Mouse (Mus musculus) embryonic facial prominence, embryonic 14.5 days (tissue): ENCODE data around the gene Dhx37. TPM values are rescaled to one million over a fixed set of nuclear protein-coding genes. Genes with fewer than 3 reads are reported as not detected.

ENCODE experiments used
- ATAC-seq: fragments of 200-750 bp; cut with Nextera tagmentation; 2 replicates; pipeline ENCODE4 v1.8.0; 2017; ENCODE audit warnings: low read depth, moderate number of reproducible peaks, moderate TSS enrichment
- DNase-seq: peaks from one replicate; pipeline ENCODE4 v3.0.0-alpha.2; 2015; ENCODE audit warnings: low spot score
- H3K27ac ChIP-seq: fragments of 300-500 bp; sonication (generic); replicated peaks from 2 replicates; pipeline ENCODE4 v1.5.1; 2014; ENCODE audit warnings: low read depth, mild to moderate bottlenecking, low read length, moderate library complexity
- H3K27me3 ChIP-seq: fragments of 300-500 bp; sonication (generic); replicated peaks from 2 replicates; pipeline ENCODE4 v1.6.1; 2014; ENCODE audit warnings: low read length; ENCODE audit not compliant: control insufficient read depth, insufficient read depth
- H3K36me3 ChIP-seq: fragments of 300-500 bp; sonication (generic); 2 replicates; pipeline ENCODE4 v1.6.1; 2014; ENCODE audit warnings: low read length, mixed read lengths; ENCODE audit not compliant: control insufficient read depth, insufficient read depth
- H3K4me1 ChIP-seq: fragments of 300-500 bp; sonication (generic); 2 replicates; pipeline ENCODE4 v1.6.1; 2014; ENCODE audit warnings: antibody characterized with exemption, low read length; ENCODE audit not compliant: control insufficient read depth, insufficient read depth
- H3K4me2 ChIP-seq: fragments of 300-500 bp; sonication (generic); 2 replicates; pipeline ENCODE4 v1.6.1; 2014; ENCODE audit warnings: low read depth, mild to moderate bottlenecking, low read length, moderate library complexity, mixed read lengths
- H3K4me3 ChIP-seq: fragments of 300-500 bp; sonication (generic); 2 replicates; pipeline ENCODE4 v1.5.1; 2014; ENCODE audit warnings: low read depth, mild to moderate bottlenecking, low read length
- H3K9ac ChIP-seq: fragments of 300-500 bp; sonication (generic); 2 replicates; pipeline ENCODE4 v1.6.1; 2014; ENCODE audit warnings: low read depth, mild to moderate bottlenecking, low read length, moderate library complexity, mixed read lengths
- H3K9me3 ChIP-seq: fragments of 300-500 bp; sonication (generic); 2 replicates; pipeline ENCODE4 v1.6.1; 2016; ENCODE audit warnings: low read length; ENCODE audit not compliant: control insufficient read depth
- WGBS: fragments of 180-500 bp; shearing (Covaris S2); extraction: QIAGEN DNeasy Blood & Tissue Kit; methylation state at CpG from one replicate; pipeline ENCODE4 v1.1.7; 2014; 5-methylcytosine and 5-hydroxymethylcytosine counted together
- polyA plus RNA-seq: library from polyadenylated mRNA; unstranded; fragments of >200 nt; fragmentation: Nextera tagmentation; extraction: Ambion mirVana; gene quantifications from 2 replicates; pipeline ENCODE4 v1.2.1, GENCODE M21; 2014

The Dhx37 gene
- polyA plus RNA-seq, result 4.8 and 5.4 TPM in 2 replicates

- 0% methylated on average over 32 of the region's 46 CpGs for WGBS
- peak within 1 kb of the TSS; percentile 88 for H3K9ac ChIP-seq
Measured at GRCm38 (mm10) chr5:125433793-125434337, at the start of gene Dhx37. TSS of gene Dhx37 (minus strand) at chr5:125434121.

GRCm38 (mm10) chr5:125482474-125482873, 48.6 kb upstream of the Dhx37 start:
- Histone ChIP-seq H3K9me3 (no peaks in the 10 kb centered on the region), H3K9ac (no peak overlapping the region), H3K27ac (no peak overlapping the region), H3K4me2 (no peak overlapping the region), H3K4me1 (no peaks in the 10 kb centered on the region), H3K36me3 (peaks cover 29% of the 10 kb centered on the region), H3K27me3 (no peaks in the 10 kb centered on the region), H3K4me3 (no peak overlapping the region)
- ATAC-seq, result no peak
- no peak for DNase-seq
- WGBS, result 89% methylated on average over 7 of the region's 7 CpGs

More at GRCm38 (mm10) chr5:125433793-125434337, at the start of gene Dhx37:
- H3K27me3 ChIP-seq, result no peaks in the 10 kb centered on the region
- peaks cover 30% of the 10 kb centered on the region for H3K36me3 ChIP-seq
- DNase-seq (peak; percentile 98), ATAC-seq (peak; percentile 99)
- peaks cover 7% of the 10 kb centered on the region for H3K4me1 ChIP-seq
- H3K9me3 ChIP-seq, result no peaks in the 10 kb centered on the region
- H3K27ac ChIP-seq, result peak within 1 kb of the TSS; percentile 39; the same call in 1 of the 2 replicates
- H3K4me3 ChIP-seq, result peak within 1 kb of the TSS; percentile 79
- peak within 1 kb of the TSS; percentile 92 for H3K4me2 ChIP-seq

DNA sequence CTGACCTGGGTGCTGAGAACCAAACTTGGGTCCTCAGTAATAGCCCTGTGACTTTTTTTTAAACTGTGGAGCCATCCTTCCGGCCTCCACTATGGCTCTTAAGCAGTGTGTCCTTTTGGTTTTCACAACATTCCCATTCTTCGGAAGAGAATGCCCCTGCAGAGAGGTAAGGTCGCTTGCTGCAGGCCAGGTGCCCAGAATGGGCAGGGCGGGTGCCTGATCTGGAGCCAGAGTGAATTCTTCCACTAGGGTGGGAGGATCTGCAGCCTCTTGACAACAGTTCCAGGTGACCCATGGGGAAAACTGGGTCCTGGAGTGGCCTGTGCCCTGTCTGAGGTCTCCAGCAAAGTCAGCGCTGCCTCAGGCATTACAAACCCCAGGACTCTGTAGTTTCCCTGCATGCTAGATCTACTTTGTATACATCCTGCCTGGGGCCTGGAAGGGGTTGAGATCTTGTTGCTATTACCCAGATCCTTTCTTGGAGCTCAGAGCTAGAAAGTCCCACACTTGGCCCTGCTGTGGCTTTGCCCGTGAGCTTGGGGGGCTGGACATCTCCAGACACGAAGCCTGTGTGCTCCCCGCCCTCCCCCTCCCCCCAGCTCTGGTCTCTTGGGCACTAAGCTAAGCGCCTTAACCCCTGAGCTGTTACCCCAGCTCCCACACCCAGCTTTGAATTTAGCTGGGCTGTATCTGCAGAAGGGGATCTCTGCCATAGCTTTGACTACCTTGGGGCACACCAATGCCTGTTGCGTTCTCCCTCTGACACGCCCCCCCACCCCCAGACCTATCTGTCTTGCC, 46.7 kb upstream of the Dhx37 start:
- Histone ChIP-seq H3K4me2 (no peak overlapping the region), H3K36me3 (peaks cover 29% of the 10 kb centered on the region), H3K9me3 (no peaks in the 10 kb centered on the region), H3K4me1 (peaks cover 14% of the 10 kb centered on the region; the same call in 1 of the 2 replicates), H3K9ac (no peak overlapping the region), H3K27ac (no peak overlapping the region), H3K27me3 (no peaks in the 10 kb centered on the region), H3K4me3 (no peak overlapping the region)
- ATAC-seq, result no peak
- DNase-seq, result no peak
- 73% methylated on average over 11 of the region's 11 CpGs for WGBS

GRCm38 (mm10) chr5:125479376-125479775, 45.5 kb upstream of the Dhx37 start:
- Histone ChIP-seq H3K27ac (no peak overlapping the region), H3K36me3 (peaks cover 20% of the 10 kb centered on the region), H3K4me2 (no peak overlapping the region), H3K4me3 (no peak overlapping the region), H3K4me1 (peaks cover 14% of the 10 kb centered on the region; the same call in 1 of the 2 replicates), H3K9me3 (no peaks in the 10 kb centered on the region), H3K9ac (no peak overlapping the region), H3K27me3 (no peaks in the 10 kb centered on the region)
- 83% methylated on average over 3 of the region's 3 CpGs for WGBS
- no peak for DNase-seq
- ATAC-seq, result no peak

GRCm38 (mm10) chr5:125478037-125478436, 44.1 kb upstream of the Dhx37 start:
- Histone ChIP-seq H3K36me3 (peaks cover 10% of the 10 kb centered on the region), H3K4me1 (peaks cover 14% of the 10 kb centered on the region; the same call in 1 of the 2 replicates), H3K4me3 (no peak overlapping the region), H3K27ac (no peak overlapping the region), H3K9ac (no peak overlapping the region; the same call in 1 of the 2 replicates), H3K27me3 (no peaks in the 10 kb centered on the region), H3K9me3 (no peaks in the 10 kb centered on the region), H3K4me2 (no peak overlapping the region; the same call in 1 of the 2 replicates)
- 79% methylated on average over 7 of the region's 7 CpGs for whole genome bisulfite sequencing
- no peak for ATAC-seq
- no peak for DNase-seq

- Histone ChIP-seq H3K27ac (no peak overlapping the region), H3K4me2 (peak overlapping the region; percentile 70), H3K36me3 (peaks cover 5% of the 10 kb centered on the region; the same call in 1 of the 2 replicates), H3K9ac (0 out of 2 replicates have a peak overlapping the region, but pooled peaks have one; percentile 19), H3K4me1 (peaks cover 14% of the 10 kb centered on the region; the same call in 1 of the 2 replicates), H3K4me3 (no peak overlapping the region), H3K9me3 (no peaks in the 10 kb centered on the region), H3K27me3 (no peaks in the 10 kb centered on the region)
- DNase-seq (peak; percentile 16), ATAC-seq (no peak)
- 46% methylated on average over 7 of the region's 7 CpGs for WGBS
Measured at GRCm38 (mm10) chr5:125477533-125477932, 43.6 kb upstream of the Dhx37 start.

GRCm38 (mm10) chr5:125476799-125477198, 42.9 kb upstream of the Dhx37 start:
- H3K9me3 ChIP-seq, result no peaks in the 10 kb centered on the region
- 0 out of 2 replicates have a peak, but pooled peaks cover 4% of the 10 kb centered on the region for H3K36me3 ChIP-seq
- H3K4me3 ChIP-seq, result peak overlapping the region; percentile 65
- DNase-seq (no peak), ATAC-seq (no peak)
- WGBS, result 63% methylated on average over 7 of the region's 7 CpGs
- peak overlapping the region; percentile 70 for H3K4me2 ChIP-seq
- 0 out of 2 replicates have a peak overlapping the region, but pooled peaks have one; percentile 22 for H3K27ac ChIP-seq
- peaks cover 14% of the 10 kb centered on the region; the same call in 1 of the 2 replicates for H3K4me1 ChIP-seq
- H3K9ac ChIP-seq, result peak overlapping the region; percentile 70
- H3K27me3 ChIP-seq, result no peaks in the 10 kb centered on the region

DNA sequence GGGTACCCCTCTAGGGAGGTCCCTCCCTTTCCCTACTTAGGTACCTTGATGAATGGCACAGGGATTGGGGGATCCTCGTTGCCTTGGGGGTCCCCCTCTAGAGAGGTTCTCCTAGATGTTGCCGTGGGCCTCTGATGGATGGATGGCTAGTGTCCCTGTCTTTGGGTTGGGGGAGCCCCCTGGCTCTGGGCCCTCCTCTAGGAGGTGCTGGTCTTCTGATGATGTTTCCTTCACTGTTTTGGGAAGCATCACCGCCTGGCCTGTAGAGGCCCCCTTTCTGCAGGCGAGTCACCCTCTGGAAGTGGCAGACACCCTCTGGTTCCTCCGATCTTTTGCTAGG, 42.3 kb upstream of the Dhx37 start:
- H3K4me2 ChIP-seq, result peak overlapping the region; percentile 70
- peaks cover 14% of the 10 kb centered on the region; the same call in 1 of the 2 replicates for H3K4me1 ChIP-seq
- H3K27ac ChIP-seq, result peak overlapping the region; percentile 22; the same call in 1 of the 2 replicates
- 0 out of 2 replicates have a peak, but pooled peaks cover 4% of the 10 kb centered on the region for H3K36me3 ChIP-seq
- no peaks in the 10 kb centered on the region for H3K27me3 ChIP-seq
- peak overlapping the region; percentile 70 for H3K9ac ChIP-seq
- peak overlapping the region; percentile 65 for H3K4me3 ChIP-seq
- no peak; the same call in 1 of the 2 replicates for ATAC-seq
- H3K9me3 ChIP-seq, result no peaks in the 10 kb centered on the region
- no peak for DNase-seq
- WGBS, result 17% methylated on average over 5 of the region's 5 CpGs
